Mouse (Mus musculus): Measurements from ENCODE around the gene Scamp4. TPM values are rescaled to one million over a fixed set of nuclear protein-coding genes. Genes with fewer than 3 reads are reported as not detected.

Scamp4 gene
- polyA plus RNA-seq, 1 experiment: 98.2 TPM

DNA sequence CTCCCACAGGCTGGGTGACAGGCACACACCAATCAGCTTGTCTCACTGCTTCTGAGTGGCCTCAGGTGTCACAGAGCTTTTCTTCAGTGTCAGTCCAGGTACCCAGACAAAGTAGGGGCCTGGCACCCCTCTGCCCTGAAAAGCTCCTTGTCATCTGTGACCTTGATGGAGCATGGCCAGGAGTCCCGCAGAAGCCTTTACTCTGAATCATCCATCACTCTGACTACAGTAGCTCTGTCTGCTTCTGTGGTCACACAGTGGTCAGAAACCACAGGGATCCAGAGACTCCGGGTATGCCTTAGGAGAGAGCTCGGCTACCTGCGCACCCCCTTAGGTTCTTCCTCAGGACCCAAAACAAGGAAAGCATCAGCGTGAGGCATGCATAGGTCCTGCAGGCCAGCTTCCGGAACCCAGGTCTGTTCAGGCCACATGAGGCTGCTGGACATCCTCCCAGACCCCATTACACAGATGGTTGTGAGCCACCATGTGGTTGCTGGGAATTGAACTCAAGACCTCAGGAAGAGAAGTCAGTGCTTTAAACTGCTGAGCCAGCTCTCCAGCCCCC lies 50.6 kb downstream of the Scamp4 start:
- Histone ChIP-seq H3K4me1 (ENCODE audit: control insufficient read depth, insufficient read depth, low read length) (peaks cover 26% of the 10 kb centered on the region), H3K36me3 (ENCODE audit: control insufficient read depth, insufficient read depth, low read length) (no peaks in the 10 kb centered on the region), H3K27ac (ENCODE audit: insufficient read depth, low read depth, low read length) (no peak overlapping the region), H3K27me3 (replicated peaks; ENCODE audit: control insufficient read depth, insufficient read depth, low read length) (no peaks in the 10 kb centered on the region), H3K4me3 (ENCODE audit: insufficient read depth, low read depth, low read length) (no peak overlapping the region)
- 75% methylated on average over 6 of the region's 6 CpGs for WGBS
- no peak for DNase-seq
- TF ChIP-seq CTCF (conservative IDR thresholded peaks at IDR 0.05; ENCODE audit: insufficient read depth, insufficient read length, low read depth, low read length) (no peak), POLR2A (IDR thresholded peaks at IDR 0.05; ENCODE audit: low read depth, low read length) (no peak)

DNA sequence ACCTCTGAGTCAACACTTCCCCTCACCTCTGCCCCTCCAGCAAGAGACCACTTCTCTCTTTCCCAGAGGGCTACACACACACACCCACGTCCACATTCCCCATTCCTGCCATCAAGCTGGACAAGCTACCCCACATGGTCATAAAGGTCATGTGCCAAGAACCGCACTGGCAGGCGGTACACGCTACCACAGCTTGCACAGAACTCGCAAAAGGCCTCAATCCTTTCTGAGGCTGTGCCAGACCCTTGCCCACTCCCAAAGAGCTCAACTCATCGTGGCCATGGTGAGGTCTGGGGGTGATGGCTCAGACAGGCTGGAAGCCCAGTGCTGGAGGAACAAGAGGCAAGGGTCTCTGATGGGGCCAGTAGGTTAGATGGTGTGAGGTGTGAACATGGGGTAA lies 52.2 kb downstream of the Scamp4 start:
- peaks cover 35% of the 10 kb centered on the region for H3K4me1 ChIP-seq (ENCODE audit: control insufficient read depth, insufficient read depth, low read length)
- no peaks in the 10 kb centered on the region for H3K36me3 ChIP-seq (ENCODE audit: control insufficient read depth, insufficient read depth, low read length)
- WGBS: 47% methylated on average over 6 of the region's 6 CpGs
- H3K4me3 ChIP-seq (ENCODE audit: insufficient read depth, low read depth, low read length): no peak overlapping the region
- TF ChIP-seq CTCF (conservative IDR thresholded peaks at IDR 0.05; ENCODE audit: insufficient read depth, insufficient read length, low read depth, low read length) (no peak), POLR2A (IDR thresholded peaks at IDR 0.05; ENCODE audit: low read depth, low read length) (no peak)
- H3K27me3 ChIP-seq (replicated peaks; ENCODE audit: control insufficient read depth, insufficient read depth, low read length): no peaks in the 10 kb centered on the region
- H3K27ac ChIP-seq (ENCODE audit: insufficient read depth, low read depth, low read length): no peak overlapping the region
- DNase-seq: no peak

DNA sequence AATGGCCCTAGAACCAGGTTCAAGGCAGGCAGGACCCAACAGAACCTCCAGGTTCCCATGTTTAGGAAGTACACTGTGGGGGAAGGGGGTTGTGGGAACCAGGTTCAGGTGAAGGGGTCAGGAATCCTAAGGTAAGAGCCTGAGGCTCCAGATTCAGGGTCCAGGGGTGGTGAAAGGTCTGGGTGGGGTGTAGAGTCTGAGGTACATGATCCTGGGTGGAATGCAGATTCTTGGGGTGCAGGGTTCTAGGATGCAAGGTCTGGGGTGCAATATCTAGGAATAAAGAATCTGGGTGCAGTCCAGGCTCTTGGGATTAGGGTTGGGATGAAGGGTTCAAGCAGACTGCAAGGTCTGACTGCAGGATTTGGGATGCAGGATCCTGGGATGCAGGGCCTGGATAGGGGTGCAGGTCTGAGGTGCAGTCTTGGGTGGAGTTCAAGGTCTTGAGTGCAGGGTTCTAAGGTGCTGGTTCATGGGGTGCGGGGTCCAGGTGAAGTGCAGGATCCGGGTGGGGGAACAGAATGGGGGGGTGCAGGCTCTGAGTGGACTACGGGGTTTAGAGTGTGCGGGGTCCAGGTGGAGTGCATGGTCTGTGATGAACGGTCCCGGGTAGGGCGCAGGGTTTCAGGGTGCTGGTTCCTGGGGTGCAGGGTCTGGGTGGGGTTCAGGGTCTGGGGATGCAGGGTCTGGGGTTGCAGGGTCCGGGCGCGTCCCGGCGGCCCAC lies 52.9 kb downstream of the Scamp4 start:
- no peak for DNase-seq
- Histone ChIP-seq H3K4me3 (ENCODE audit: insufficient read depth, low read depth, low read length) (peak overlapping the region; percentile 88), H3K27me3 (replicated peaks; ENCODE audit: control insufficient read depth, insufficient read depth, low read length) (no peaks in the 10 kb centered on the region), H3K27ac (ENCODE audit: insufficient read depth, low read depth, low read length) (no peak overlapping the region), H3K4me1 (ENCODE audit: control insufficient read depth, insufficient read depth, low read length) (peaks cover 35% of the 10 kb centered on the region), H3K36me3 (ENCODE audit: control insufficient read depth, insufficient read depth, low read length) (no peaks in the 10 kb centered on the region)
- 3% methylated on average over 12 of the region's 12 CpGs for WGBS
- TF ChIP-seq CTCF (conservative IDR thresholded peaks at IDR 0.05; ENCODE audit: insufficient read depth, insufficient read length, low read depth, low read length) (no peak), POLR2A (IDR thresholded peaks at IDR 0.05; ENCODE audit: low read depth, low read length) (no peak)

DNA sequence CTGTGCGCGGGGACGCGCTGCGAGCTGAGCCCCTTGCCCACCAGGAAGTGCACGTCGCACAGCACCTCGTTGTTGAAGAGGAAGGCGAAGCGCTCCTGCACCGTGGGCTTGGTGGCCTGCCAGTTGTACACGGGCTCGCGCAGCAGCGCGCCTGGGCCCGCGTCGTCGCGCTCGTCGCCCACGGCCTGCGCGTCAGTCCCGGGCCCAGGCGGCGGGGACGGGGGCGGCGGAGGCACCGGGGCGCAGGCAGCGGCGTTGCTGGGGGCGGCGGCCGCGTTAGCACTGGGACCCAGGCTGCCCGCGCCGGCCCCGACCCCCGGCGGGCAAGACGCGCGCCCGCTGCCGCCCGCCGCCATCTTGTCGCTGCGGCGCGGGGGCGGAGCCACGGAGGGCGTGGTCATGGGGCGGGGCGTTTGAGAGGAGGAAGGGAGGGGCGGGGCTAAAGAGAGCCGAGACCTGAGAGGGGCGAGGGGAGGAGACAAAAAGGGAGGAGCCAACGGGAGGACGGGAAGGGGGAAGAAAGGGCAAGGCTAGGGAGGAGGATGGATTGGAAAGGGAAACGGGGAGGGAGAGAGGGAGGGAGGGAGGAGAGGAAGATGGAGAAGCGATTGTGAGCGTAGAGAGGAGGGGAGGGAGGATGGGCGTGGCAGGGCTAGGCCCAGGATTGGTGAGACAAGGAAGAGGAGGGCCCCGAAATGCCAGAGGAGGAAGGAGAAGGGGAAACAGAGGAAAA lies 53.6 kb downstream of the Scamp4 start:
- 1% methylated on average over 72 of the region's 72 CpGs for WGBS
- H3K4me1 ChIP-seq (ENCODE audit: control insufficient read depth, insufficient read depth, low read length): peaks cover 40% of the 10 kb centered on the region
- H3K4me3 ChIP-seq (ENCODE audit: insufficient read depth, low read depth, low read length): peak overlapping the region; percentile 88
- H3K27me3 ChIP-seq (replicated peaks; ENCODE audit: control insufficient read depth, insufficient read depth, low read length): no peaks in the 10 kb centered on the region
- no peaks in the 10 kb centered on the region for H3K36me3 ChIP-seq (ENCODE audit: control insufficient read depth, insufficient read depth, low read length)
- H3K27ac ChIP-seq (ENCODE audit: insufficient read depth, low read depth, low read length): peak overlapping the region; percentile 97
- no peak for TF ChIP-seq POLR2A (IDR thresholded peaks at IDR 0.05; ENCODE audit: low read depth, low read length)
- TF ChIP-seq CTCF (conservative IDR thresholded peaks at IDR 0.05; ENCODE audit: insufficient read depth, insufficient read length, low read depth, low read length): 0 out of 2 replicates have a peak, but pooled peaks have one; percentile 5
- peak; percentile 98 for DNase-seq

DNA sequence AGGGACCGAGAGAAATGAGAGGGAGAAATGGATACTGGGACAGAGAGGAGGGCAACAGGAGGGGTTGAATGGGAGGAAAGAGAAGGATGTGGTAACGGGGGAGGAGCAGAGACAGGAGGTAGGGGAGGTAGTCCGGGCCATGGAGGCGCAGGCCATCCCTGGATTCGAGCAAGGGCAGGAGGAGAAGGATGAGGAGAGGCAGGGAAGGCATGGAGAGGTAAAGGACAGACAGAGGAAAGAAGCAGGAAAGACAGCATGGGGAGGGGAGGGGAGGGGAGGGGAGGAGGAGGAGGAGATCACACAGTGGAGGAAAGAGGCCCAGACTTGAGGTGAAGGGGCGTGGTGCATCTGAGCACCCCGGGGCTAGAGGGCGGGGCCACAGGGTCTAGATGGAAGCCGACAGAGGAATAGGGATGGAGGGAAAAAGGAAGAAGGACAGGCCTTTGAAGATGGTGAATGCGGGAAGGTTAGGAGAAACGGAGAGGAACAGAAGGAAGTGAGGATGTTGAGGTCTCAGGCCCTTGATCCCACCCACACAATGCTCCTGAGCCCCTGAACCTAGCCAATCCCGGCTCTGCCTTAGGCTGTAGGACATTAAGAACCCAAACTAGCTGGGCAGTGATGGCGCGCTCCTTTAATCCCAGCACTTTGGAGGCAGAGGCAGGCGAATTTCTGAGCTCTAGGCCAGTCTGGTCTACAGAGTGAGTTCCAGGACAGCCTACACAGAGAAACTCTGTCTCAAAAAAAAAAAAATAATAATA lies 54.4 kb downstream of the Scamp4 start, which contains the start of gene Btbd2:
Gene Btbd2, minus strand, starts transcription at position 209 of the 761 bp plus-strand sequence.
- no peak for TF ChIP-seq POLR2A (IDR thresholded peaks at IDR 0.05; ENCODE audit: low read depth, low read length)
- TF ChIP-seq CTCF (conservative IDR thresholded peaks at IDR 0.05; ENCODE audit: insufficient read depth, insufficient read length, low read depth, low read length): no peak
- Histone ChIP-seq H3K27ac (ENCODE audit: insufficient read depth, low read depth, low read length) (peak within 1 kb of the TSS; percentile 97), H3K4me3 (ENCODE audit: insufficient read depth, low read depth, low read length) (peak within 1 kb of the TSS; percentile 88), H3K27me3 (replicated peaks; ENCODE audit: control insufficient read depth, insufficient read depth, low read length) (no peaks in the 10 kb centered on the region), H3K36me3 (ENCODE audit: control insufficient read depth, insufficient read depth, low read length) (no peaks in the 10 kb centered on the region), H3K4me1 (ENCODE audit: control insufficient read depth, insufficient read depth, low read length) (peaks cover 42% of the 10 kb centered on the region)
- WGBS: 23% methylated on average over 15 of the region's 15 CpGs
- peak; percentile 58 for DNase-seq

DNA sequence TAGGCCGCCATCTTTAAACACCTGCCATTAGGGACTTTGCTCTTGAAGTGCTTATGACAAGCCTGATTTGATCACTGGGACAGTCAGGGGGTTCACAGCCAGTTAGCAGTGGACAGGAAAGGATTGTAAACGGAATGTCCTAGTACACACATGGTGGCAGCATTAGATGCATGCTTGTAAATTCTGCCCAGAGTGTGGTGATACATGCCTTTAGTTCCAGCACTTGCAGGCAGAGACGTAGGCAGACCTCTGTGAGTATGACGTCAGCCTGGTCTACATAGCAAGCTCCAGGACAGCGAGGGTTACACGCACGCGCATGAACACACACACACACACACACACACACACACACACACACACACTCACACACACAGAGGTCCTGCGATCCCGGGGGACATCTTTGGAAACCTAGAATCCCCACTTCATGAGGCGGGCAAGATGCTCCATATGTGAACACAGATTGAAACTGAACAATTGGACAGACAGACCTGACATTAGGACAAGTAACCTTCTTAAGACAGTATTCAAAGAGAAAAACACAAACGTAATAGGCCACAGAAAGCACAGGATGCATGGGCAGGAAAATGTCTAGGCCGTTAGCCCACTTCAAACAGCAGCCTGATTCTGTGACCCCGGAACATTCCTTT lies 55.6 kb downstream of the Scamp4 start:
- no peak for DNase-seq
- no peaks in the 10 kb centered on the region for H3K27me3 ChIP-seq (replicated peaks; ENCODE audit: control insufficient read depth, insufficient read depth, low read length)
- no peak overlapping the region for H3K27ac ChIP-seq (ENCODE audit: insufficient read depth, low read depth, low read length)
- H3K4me1 ChIP-seq (ENCODE audit: control insufficient read depth, insufficient read depth, low read length): peaks cover 41% of the 10 kb centered on the region
- 72% methylated on average over 14 of the region's 14 CpGs for WGBS
- TF ChIP-seq CTCF (conservative IDR thresholded peaks at IDR 0.05; ENCODE audit: insufficient read depth, insufficient read length, low read depth, low read length) (no peak), POLR2A (IDR thresholded peaks at IDR 0.05; ENCODE audit: low read depth, low read length) (no peak)
- H3K36me3 ChIP-seq (ENCODE audit: control insufficient read depth, insufficient read depth, low read length): no peaks in the 10 kb centered on the region
- no peak overlapping the region for H3K4me3 ChIP-seq (ENCODE audit: insufficient read depth, low read depth, low read length)
